Mouse (Mus musculus) intestine, embryonic 15.5 days (tissue): Measurements from ENCODE around the gene Irx5. TPM values are rescaled to one million over a fixed set of nuclear protein-coding genes. Genes with fewer than 3 reads are reported as not detected.

ENCODE experiments used
- ATAC-seq: fragments of 200-750 bp; cut with Nextera tagmentation; 2 replicates; pipeline ENCODE4 v1.8.0; 2017; ENCODE audit warnings: moderate TSS enrichment, moderate library complexity
- H3K27ac ChIP-seq: fragments of 300-500 bp; sonication (generic); 2 replicates; pipeline ENCODE4 v1.5.1; 2015; ENCODE audit warnings: mild to moderate bottlenecking, inconsistent platforms
- H3K27me3 ChIP-seq: fragments of 300-500 bp; sonication (generic); replicated peaks from 2 replicates; pipeline ENCODE4 v1.6.1; 2015; ENCODE audit warnings: inconsistent platforms
- H3K36me3 ChIP-seq: fragments of 300-500 bp; sonication (generic); 2 replicates; pipeline ENCODE4 v1.6.1; 2015; ENCODE audit warnings: inconsistent platforms
- H3K4me1 ChIP-seq: fragments of 300-500 bp; sonication (generic); replicated peaks from 2 replicates; pipeline ENCODE4 v1.6.1; 2015; ENCODE audit warnings: inconsistent platforms
- H3K4me2 ChIP-seq: fragments of 300-500 bp; sonication (generic); replicated peaks from 2 replicates; pipeline ENCODE4 v1.6.1; 2015; ENCODE audit warnings: mild to moderate bottlenecking, inconsistent platforms
- H3K4me3 ChIP-seq: fragments of 300-500 bp; sonication (generic); replicated peaks from 2 replicates; pipeline ENCODE4 v1.5.1; 2015; ENCODE audit warnings: inconsistent platforms
- H3K9ac ChIP-seq: fragments of 300-500 bp; sonication (generic); 2 replicates; pipeline ENCODE4 v1.6.1; 2015; ENCODE audit warnings: inconsistent platforms
- H3K9me3 ChIP-seq: fragments of 300-500 bp; sonication (generic); 2 replicates; pipeline ENCODE4 v1.6.1; 2016; ENCODE audit warnings: inconsistent platforms
- WGBS: fragments of 180-500 bp; shearing (Covaris S2); methylation state at CpG from one replicate; pipeline ENCODE4 v1.1.7; 2015; 5-methylcytosine and 5-hydroxymethylcytosine counted together
- polyA plus RNA-seq: library from polyadenylated mRNA; unstranded; fragments of >200 nt; fragmentation: Nextera tagmentation; extraction: Ambion mirVana; gene quantifications from 2 replicates; pipeline ENCODE4 v1.2.1, GENCODE M21; 2015

Irx5 gene
- polyA plus RNA-seq, 1 experiment from 2014 or later = 0.11 TPM

- Histone ChIP-seq H3K36me3 (no peaks in the 10 kb centered on the region), H3K9ac (no peak overlapping the region), H3K4me1 (peaks cover 17% of the 10 kb centered on the region), H3K4me3 (no peak overlapping the region), H3K4me2 (no peak overlapping the region), H3K9me3 (no peaks in the 10 kb centered on the region), H3K27ac (no peak overlapping the region), H3K27me3 (peaks cover 89% of the 10 kb centered on the region)
- ATAC-seq = no peak
- WGBS = 3% methylated on average over 45 of the region's 45 CpGs
Measured at GRCm38 (mm10) chr8:92363217-92364147, 6.1 kb downstream of the Irx5 start.

DNA sequence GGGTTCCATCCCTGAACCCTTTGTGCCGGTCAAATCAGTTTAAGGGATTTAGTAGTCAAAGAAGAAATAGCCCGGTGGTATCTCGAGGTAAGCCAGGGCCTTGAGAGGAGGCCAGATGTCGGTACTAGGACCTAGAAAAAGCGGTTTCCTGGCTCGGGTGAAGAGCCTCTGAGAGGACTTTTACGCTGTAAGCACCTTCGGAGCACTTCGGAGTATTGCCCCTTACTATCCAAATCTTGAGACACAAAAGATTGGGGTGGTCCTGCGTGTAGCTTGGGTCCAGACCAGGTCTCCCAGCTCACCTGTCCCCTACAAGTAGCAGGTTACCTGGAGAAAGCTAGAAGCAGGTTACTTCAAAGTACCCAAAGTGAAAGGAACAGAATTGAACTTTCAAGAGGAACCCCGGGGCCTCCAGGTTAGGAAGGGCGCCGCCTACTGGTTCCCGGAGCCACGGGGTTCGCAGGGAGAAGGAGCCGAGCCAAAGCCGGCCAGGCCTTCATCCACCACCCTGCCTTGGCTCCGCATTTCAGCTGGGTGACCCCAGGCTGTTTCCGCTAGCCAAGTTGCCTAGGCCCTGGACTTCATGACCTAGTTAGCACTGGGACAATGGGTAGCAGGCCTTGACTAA lies 6.8 kb downstream of the Irx5 start:
- Histone ChIP-seq H3K4me1 (peaks cover 17% of the 10 kb centered on the region), H3K4me2 (no peak overlapping the region)

DNA sequence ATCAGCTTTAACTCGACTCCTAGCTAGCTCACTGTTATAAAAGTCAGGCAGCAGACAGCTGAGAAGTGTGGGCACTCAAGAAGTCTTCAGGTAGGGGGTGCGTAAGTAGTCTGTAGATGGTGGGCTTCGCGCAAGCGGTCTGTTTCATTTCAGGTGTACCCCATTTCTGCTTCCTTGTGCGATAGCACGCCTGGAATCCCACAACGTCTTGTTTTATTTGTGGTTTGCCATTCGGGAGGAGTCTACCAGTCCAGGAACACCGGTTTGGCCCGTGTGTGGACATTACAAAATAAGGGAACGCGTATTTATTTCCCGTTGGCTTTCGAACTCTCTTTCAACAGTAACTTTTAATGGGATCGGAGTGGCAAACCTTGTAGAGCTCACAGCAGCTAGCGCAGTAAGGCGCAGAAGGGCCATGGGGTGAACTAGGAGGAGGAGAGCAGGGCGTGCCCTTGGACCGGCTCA lies 7.4 kb downstream of the Irx5 start:
- Histone ChIP-seq H3K4me1 (peaks cover 15% of the 10 kb centered on the region), H3K27ac (no peak overlapping the region), H3K9ac (no peak overlapping the region), H3K27me3 (peaks cover 87% of the 10 kb centered on the region), H3K4me2 (no peak overlapping the region), H3K36me3 (no peaks in the 10 kb centered on the region), H3K4me3 (no peak overlapping the region), H3K9me3 (no peaks in the 10 kb centered on the region)
- no peak for ATAC-seq
- 14% methylated on average over 20 of the region's 20 CpGs for WGBS

More for the DNA sequence above, 6.8 kb downstream of the Irx5 start:
- H3K27me3 ChIP-seq = peaks cover 91% of the 10 kb centered on the region
- no peak overlapping the region for H3K27ac ChIP-seq
- WGBS = 4% methylated on average over 20 of the region's 20 CpGs
- H3K4me3 ChIP-seq = no peak overlapping the region
- ATAC-seq = no peak
- no peaks in the 10 kb centered on the region for H3K36me3 ChIP-seq
- H3K9ac ChIP-seq = no peak overlapping the region
- H3K9me3 ChIP-seq = no peaks in the 10 kb centered on the region

DNA sequence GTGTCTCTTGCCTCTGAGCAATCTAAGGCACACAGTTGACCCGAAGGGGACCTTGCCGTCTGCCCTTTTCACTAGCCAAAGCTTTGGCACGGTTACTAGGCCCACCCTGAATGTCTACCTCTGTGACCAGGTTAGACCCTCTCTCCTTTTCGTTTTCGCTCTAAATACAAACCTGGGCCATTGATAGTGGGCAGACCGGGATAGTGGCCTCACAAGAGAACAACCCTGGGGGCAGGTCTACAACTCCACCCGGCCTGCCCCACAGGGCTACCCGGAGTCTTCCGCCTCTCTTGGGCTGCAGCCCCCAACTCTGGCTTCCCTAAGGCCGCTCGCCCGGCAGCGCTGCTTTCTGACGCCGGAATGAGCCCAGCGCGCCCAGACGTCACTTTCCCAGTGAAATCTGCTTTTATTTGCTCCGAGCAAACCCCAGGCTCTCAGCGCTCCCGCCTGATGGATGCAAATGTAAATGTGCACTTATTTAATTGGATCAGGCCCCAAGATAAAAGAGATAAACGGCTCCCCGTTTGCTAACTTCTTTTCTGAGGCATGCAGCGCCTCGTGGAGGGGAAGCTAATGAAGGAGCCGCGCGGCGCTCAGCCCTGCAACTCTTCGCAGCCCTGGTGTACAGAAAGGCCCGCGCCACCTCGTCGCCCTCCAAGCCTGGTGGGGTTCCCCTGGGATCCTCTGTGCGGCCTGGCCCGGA lies 8.0 kb downstream of the Irx5 start:
- no peaks in the 10 kb centered on the region for H3K9me3 ChIP-seq
- no peak overlapping the region for H3K4me2 ChIP-seq
- H3K36me3 ChIP-seq = no peaks in the 10 kb centered on the region
- peaks cover 86% of the 10 kb centered on the region for H3K27me3 ChIP-seq
- no peak overlapping the region for H3K9ac ChIP-seq
- no peak overlapping the region for H3K27ac ChIP-seq
- no peak for ATAC-seq
- H3K4me1 ChIP-seq = peaks cover 9% of the 10 kb centered on the region; the same call in 1 of the 2 replicates
- no peak overlapping the region for H3K4me3 ChIP-seq
- WGBS = 2% methylated on average over 36 of the region's 36 CpGs

DNA sequence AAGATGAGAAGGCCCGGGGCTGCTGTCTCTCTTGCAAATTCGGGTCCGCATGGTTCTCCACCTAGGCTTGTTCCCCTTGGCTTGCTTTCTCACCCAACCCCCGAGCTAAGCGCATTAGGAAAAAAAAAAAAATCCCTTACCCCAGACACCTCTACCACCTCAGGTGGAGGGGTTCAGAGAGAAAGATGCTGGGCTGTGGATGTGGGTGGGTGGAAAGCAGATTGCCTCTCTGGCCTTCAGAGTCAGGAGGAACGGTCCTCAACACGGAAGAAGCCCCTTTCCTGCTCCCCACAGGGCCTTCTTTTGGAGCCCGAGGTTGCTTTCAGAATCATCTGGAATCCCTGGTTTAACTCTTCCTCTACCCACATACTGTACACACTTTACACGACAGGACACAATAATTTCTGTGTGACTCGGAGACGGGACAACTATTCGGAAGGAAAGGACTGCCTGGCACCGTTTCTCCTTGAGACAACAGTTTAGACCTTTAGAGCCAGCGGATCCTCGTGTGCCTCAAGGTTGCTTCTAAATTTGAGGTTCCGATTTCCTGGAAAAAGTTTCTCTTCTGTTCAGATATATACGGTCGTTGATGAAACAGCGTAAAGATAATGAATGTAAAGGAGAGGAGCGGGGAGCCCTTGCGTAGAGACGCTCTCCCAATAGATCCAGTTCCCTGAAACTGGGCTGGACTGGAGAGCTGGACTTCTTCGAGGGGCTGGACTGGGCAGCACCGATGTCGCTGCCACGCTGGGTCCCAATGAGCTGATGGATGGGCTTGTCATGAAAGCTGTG lies 8.7 kb downstream of the Irx5 start:
- Histone ChIP-seq H3K4me3 (no peak overlapping the region), H3K9ac (no peak overlapping the region), H3K27me3 (peaks cover 83% of the 10 kb centered on the region), H3K4me2 (no peak overlapping the region), H3K27ac (no peak overlapping the region), H3K9me3 (no peaks in the 10 kb centered on the region), H3K4me1 (peaks cover 9% of the 10 kb centered on the region; the same call in 1 of the 2 replicates), H3K36me3 (no peaks in the 10 kb centered on the region)
- ATAC-seq = no peak
- WGBS = 4% methylated on average over 26 of the region's 26 CpGs

- Histone ChIP-seq H3K4me3 (no peak overlapping the region), H3K4me2 (no peak overlapping the region), H3K27ac (no peak overlapping the region), H3K27me3 (peaks cover 79% of the 10 kb centered on the region), H3K9me3 (no peaks in the 10 kb centered on the region), H3K9ac (no peak overlapping the region), H3K4me1 (peaks cover 9% of the 10 kb centered on the region; the same call in 1 of the 2 replicates), H3K36me3 (no peaks in the 10 kb centered on the region)
- no peak for ATAC-seq
- 5% methylated on average over 20 of the region's 20 CpGs for WGBS
Measured at GRCm38 (mm10) chr8:92366736-92367267, 9.4 kb downstream of the Irx5 start.

GRCm38 (mm10) chr8:92379524-92379923 lies 22.1 kb downstream of the Irx5 start:
- H3K27me3 ChIP-seq = peaks cover 17% of the 10 kb centered on the region
- H3K27ac ChIP-seq = no peak overlapping the region
- H3K4me3 ChIP-seq = no peak overlapping the region
- ATAC-seq = peak; percentile 41; the same call in 1 of the 2 replicates
- no peaks in the 10 kb centered on the region for H3K36me3 ChIP-seq
- no peaks in the 10 kb centered on the region for H3K4me1 ChIP-seq
- H3K9ac ChIP-seq = no peak overlapping the region
- no peak overlapping the region for H3K4me2 ChIP-seq
- 28% methylated on average over 6 of the region's 6 CpGs for WGBS
- no peaks in the 10 kb centered on the region for H3K9me3 ChIP-seq

DNA sequence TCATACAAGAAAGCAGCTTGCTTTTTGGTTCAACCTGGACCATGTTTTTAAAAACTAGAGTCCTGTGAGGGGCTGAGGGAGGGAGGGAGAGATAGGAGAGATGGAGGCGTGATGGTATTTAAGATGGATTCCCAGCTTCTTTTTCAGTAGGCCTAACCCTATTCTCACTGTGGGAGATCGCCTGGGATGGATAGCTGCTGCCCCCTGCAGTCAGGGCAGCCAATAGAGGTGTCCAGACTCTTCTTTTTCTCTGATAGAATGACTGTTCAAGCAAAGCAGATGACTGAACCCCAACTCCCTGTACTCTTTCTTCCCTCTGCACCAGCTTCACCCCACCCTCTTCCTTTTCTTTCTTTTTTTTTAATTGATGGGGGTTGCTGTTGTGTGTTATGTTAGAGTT lies 23.1 kb downstream of the Irx5 start:
- Histone ChIP-seq H3K27me3 (peaks cover 14% of the 10 kb centered on the region), H3K27ac (no peak overlapping the region), H3K4me3 (no peak overlapping the region), H3K9me3 (no peaks in the 10 kb centered on the region), H3K36me3 (no peaks in the 10 kb centered on the region), H3K4me2 (no peak overlapping the region), H3K9ac (no peak overlapping the region), H3K4me1 (no peaks in the 10 kb centered on the region)
- ATAC-seq = no peak
- WGBS = 39% methylated on average over 2 of the region's 2 CpGs

DNA sequence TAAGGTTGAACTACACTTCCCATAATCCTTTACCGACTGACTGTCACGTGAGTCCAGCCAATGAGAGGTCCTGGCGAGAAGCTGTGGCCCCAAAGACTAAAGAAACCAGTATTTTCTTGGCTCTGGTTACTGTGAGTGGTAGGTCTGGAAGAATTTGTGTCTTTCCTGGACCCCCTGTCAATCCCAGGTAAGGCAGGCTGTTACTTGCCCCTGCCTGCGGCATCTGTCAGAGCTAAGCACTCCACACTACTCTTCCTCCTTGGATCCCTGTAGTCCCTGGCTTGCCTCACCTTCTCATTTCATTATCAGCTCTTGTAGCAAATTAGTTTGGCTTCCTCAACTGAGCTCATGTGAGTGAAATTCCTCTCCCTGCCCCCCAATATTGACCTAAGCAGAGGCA lies 30.5 kb downstream of the Irx5 start:
- H3K27me3 ChIP-seq = no peaks in the 10 kb centered on the region
- H3K4me1 ChIP-seq = no peaks in the 10 kb centered on the region
- no peak overlapping the region for H3K27ac ChIP-seq
- H3K4me2 ChIP-seq = no peak overlapping the region
- no peak overlapping the region for H3K4me3 ChIP-seq
- ATAC-seq = no peak
- no peaks in the 10 kb centered on the region for H3K36me3 ChIP-seq
- WGBS = 78% methylated on average over 4 of the region's 4 CpGs
- H3K9ac ChIP-seq = no peak overlapping the region
- no peaks in the 10 kb centered on the region for H3K9me3 ChIP-seq

GRCm38 (mm10) chr8:92404218-92404617 lies 46.8 kb downstream of the Irx5 start:
- ATAC-seq = no peak
- H3K9ac ChIP-seq = no peak overlapping the region
- no peak overlapping the region for H3K4me2 ChIP-seq
- WGBS = 79% methylated on average over 2 of the region's 2 CpGs
- H3K36me3 ChIP-seq = no peaks in the 10 kb centered on the region
- H3K9me3 ChIP-seq = no peaks in the 10 kb centered on the region
- H3K27ac ChIP-seq = no peak overlapping the region
- H3K4me1 ChIP-seq = no peaks in the 10 kb centered on the region
- H3K4me3 ChIP-seq = no peak overlapping the region
- no peaks in the 10 kb centered on the region for H3K27me3 ChIP-seq

DNA sequence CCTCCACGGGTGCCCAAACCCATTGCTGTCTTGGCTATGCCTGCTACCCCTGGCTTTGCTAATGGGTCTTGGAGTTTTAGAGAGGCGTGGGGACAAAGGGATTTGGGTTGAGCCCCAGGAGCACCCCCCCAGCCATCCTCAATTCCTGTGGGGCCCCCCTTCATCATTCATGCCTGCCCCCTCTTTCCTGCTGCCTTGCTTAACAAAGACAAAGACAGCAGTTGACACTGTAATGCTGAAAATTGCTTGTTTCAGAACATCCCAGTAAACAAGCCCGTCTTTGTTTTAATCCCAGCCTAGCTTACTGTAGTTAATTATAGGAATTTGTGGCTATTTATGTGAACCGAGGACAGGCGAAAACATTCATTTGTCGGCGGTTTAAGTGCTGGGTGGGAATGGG lies 50.7 kb downstream of the Irx5 start:
- Histone ChIP-seq H3K36me3 (no peaks in the 10 kb centered on the region), H3K9me3 (no peaks in the 10 kb centered on the region), H3K4me1 (no peaks in the 10 kb centered on the region), H3K4me3 (no peak overlapping the region), H3K27me3 (no peaks in the 10 kb centered on the region), H3K9ac (no peak overlapping the region), H3K4me2 (no peak overlapping the region), H3K27ac (no peak overlapping the region)
- 71% methylated on average over 7 of the region's 7 CpGs for WGBS
- ATAC-seq = no peak
